Mouse (Mus musculus) liver, adult 2 months (tissue): Measurements from ENCODE around the gene Myh13.

Experiments used
- CTCF ChIP-seq: fragments of 200-500 bp; IDR thresholded peaks from 2 replicates; pipeline ENCODE4 v1.5.1; 2011; ENCODE audit warnings: low read depth, low read length, control low read depth
- POLR2A ChIP-seq: fragments of 200-500 bp; IDR thresholded peaks from 2 replicates; pipeline ENCODE4 v1.6.1; 2011; ENCODE audit warnings: low read length, control low read depth; ENCODE audit not compliant: insufficient read depth; ENCODE audit errors: extremely low read depth

- no peak for TF ChIP-seq CTCF
- TF ChIP-seq POLR2A, result no peak
Observed at GRCm38 (mm10) chr11:67366936-67367335, 45.5 kb downstream of the Myh13 start.
